Mouse (Mus musculus): ENCODE data around the gene Cab39l. TPM values are rescaled to one million over a fixed set of nuclear protein-coding genes. Genes with fewer than 3 reads are reported as not detected.
"Not testable (repeated sequence)": the region's sequence is repeated elsewhere in the genome, so short reads cannot be mapped to it uniquely, and the experiment has no call there.

Cab39l gene
- total RNA-seq (2017): 27.5 and 30.2 TPM in 2 replicates

DNA sequence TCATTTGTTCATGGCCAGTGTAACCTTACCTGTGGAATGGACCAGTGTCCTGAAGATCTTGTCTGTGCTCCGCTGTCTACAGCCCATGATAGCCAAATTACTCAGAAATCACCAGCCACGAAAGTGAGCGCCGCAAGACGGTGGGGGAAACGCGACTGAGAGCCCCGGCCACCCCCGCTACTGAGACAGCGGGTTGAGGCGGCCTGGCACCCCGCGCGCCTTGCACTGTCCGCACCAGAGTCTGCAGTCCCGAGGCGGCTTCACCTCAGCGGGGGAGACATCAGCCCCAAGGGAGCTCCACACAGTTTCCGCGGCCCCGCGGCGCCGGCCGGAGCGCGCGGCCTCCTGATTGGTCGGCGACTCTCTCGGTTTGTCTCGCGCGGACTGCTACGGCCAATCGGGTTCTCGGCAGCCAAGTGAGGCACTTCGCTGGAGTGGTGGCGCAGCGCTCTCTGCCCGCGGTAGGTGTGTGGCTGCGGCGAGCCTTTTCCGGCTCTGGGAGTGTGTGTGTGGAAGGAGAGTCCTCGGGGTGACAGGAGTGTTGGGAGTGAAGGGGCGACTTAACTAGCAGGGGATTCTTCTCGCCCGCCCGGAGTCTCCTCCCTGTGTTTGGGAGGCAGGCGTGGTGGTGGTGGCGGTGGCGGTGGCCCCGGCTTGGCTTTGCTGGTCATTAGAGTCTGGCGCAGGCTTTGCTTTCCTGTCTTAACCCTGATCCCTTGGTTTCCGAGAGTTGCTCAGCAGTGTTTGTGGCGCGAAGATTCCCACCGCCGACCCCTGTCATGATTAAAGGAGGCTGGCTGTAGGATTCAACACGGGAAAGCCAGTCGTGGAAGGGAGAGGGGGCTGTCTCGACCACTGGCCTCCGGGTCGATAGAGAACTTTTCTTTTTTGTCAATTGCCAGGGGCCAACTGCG is at the start of gene Cab39l, which contains the start of gene Setdb2:
TSS of gene Cab39l (plus strand) at position 415 of the 914 bp plus-strand sequence.
TSS of gene Setdb2 (minus strand) at position 327 of the 914 bp plus-strand sequence.
- peak; percentile 95 for ATAC-seq (replicated peaks; ENCODE audit: low read depth, poor library complexity, severe bottlenecking)

GRCm38 (mm10) chr14:59395281-59395680 is 45.5 kb upstream of the Cab39l start, which contains the start of gene Phf11c:
Phf11c (minus strand) TSS chr14:59395381.
- ATAC-seq (replicated peaks; ENCODE audit: low read depth, poor library complexity, severe bottlenecking): no peak

DNA sequence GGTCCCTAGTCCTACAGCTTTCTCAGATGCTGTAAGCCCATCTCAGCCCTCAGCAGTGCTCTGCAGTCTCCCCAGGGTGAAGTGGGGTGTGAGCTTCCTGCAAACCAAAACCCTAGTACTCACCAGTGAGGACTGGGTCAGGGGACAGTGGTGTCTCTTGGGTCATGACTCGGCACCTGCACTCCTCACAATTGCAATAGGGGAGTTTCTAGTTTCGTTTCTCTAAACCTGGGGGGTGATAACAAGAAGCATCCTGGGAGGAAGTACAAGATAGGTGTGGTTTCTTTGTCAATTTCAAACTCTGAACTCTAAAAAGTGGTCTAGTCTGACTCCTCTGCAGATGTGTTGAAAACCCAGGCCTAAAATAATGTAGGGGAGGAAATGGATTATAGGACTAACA is 43.8 kb upstream of the Cab39l start:
- ATAC-seq (replicated peaks; ENCODE audit: low read depth, poor library complexity, severe bottlenecking): peak; percentile 93

GRCm38 (mm10) chr14:59414979-59415378 is 25.8 kb upstream of the Cab39l start:
- not testable (repeated sequence) for ATAC-seq (replicated peaks; ENCODE audit: low read depth, poor library complexity, severe bottlenecking)

GRCm38 (mm10) chr14:59418171-59418570 is 22.6 kb upstream of the Cab39l start:
- no peak for ATAC-seq (replicated peaks; ENCODE audit: low read depth, poor library complexity, severe bottlenecking)

GRCm38 (mm10) chr14:59422912-59423663 is 17.7 kb upstream of the Cab39l start:
- no peak for ATAC-seq (replicated peaks; ENCODE audit: low read depth, poor library complexity, severe bottlenecking)

- ATAC-seq (replicated peaks; ENCODE audit: low read depth, poor library complexity, severe bottlenecking): no peak
These were observed 10.2 kb upstream of the Cab39l start for GRCm38 (mm10) chr14:59430556-59430955.

GRCm38 (mm10) chr14:59433902-59434301 is 6.9 kb upstream of the Cab39l start:
- ATAC-seq (replicated peaks; ENCODE audit: low read depth, poor library complexity, severe bottlenecking): no peak

DNA sequence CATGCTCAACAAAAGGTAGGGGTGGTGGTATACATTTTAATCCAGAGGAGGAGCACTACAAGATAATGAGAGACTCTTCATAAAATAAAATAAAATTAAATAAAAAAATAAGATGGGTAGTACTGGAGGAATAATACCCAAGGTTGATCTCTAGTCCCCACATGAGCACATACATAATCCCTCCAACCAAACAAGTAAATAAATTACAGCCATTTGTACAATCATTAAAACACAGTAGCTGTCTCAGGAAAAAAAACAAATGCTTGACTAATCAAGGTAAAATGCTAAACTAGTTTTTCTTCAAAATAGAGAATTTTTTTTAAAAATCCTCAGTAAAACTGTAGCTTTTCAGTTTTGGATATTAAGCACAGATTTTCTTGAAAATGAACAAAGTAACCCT is 5.6 kb upstream of the Cab39l start:
- ATAC-seq (replicated peaks; ENCODE audit: low read depth, poor library complexity, severe bottlenecking): no peak

DNA sequence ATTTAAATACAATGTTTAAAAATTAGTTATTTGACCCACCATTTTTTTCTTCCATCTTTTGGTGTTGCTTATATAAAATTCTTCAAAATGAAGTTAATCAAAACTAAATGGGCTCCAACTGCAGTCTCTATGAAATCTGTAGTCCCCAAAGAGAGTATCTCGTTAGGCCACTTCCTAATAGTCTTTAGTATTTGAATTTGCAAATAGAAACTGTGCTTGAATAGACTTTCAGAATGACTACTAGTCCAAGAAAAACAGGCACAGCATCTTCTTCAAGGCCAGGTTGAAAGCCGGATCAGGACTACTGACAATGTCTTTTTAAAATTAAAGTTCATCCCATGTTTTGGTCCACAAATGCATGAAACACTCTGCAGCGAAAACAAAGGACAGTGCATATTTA is 3.4 kb upstream of the Cab39l start:
- no peak for ATAC-seq (replicated peaks; ENCODE audit: low read depth, poor library complexity, severe bottlenecking)

DNA sequence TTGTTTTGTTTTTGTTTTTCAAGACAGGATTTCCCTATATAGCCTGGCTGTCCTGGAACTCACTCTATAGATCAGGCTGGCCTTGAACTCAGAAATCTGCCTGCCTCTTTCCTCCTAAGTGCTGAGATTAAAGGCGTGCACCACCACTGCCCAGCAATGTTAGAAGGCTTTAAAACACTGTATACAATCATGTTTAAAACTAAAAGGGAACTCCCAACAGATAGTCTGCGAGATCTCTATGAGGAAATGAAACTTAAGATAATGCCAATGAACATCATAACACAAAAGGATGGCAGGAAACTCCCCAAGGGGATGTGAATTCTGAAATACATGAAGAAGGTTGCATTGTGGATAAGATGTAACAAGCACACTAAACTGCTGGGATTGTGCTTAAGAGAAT is 2.3 kb upstream of the Cab39l start:
- ATAC-seq (replicated peaks; ENCODE audit: low read depth, poor library complexity, severe bottlenecking): no peak

GRCm38 (mm10) chr14:59440039-59440438 is 733 bp upstream of the Cab39l start:
- ATAC-seq (replicated peaks; ENCODE audit: low read depth, poor library complexity, severe bottlenecking): no peak

DNA sequence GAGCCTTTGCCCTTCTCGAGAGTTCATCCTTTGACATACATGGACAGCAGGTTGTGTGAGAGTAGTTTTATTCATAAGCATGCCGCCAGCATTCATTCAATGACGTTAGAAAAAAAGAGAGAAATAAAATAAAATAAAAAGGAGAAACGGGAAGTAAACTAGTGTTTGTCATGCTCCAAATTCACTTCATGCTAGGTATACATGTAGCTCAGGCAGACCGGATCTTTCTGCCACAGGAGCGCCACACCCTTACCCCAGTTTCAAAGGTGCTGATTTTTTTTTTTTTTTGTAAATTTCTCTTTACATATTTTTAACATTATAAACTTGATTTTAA is 667 bp downstream of the Cab39l start:
- ATAC-seq (replicated peaks; ENCODE audit: low read depth, poor library complexity, severe bottlenecking): no peak

GRCm38 (mm10) chr14:59445421-59445820 is 4.6 kb downstream of the Cab39l start:
- ATAC-seq (replicated peaks; ENCODE audit: low read depth, poor library complexity, severe bottlenecking): no peak

- ATAC-seq (replicated peaks; ENCODE audit: low read depth, poor library complexity, severe bottlenecking): no peak
These were observed 7.2 kb downstream of the Cab39l start for GRCm38 (mm10) chr14:59447981-59448380.

DNA sequence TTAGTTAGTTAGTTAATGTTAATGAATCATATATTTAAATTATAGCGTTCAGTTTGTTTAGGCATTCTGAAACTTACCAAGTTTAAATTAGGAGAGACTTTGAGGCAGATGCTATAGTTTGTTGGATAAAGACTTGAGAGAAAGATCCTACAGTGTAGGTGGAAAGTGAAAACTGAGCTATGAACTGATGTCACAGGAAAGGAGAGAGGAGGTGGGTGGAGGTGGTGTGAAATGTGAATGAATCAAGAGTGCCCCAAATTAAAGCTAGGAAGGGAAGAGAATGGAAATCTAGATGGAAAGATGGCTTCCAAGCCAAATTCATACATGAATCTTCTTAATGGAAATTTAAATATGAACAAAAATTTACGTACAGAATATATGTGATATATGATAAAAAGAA is 25.7 kb downstream of the Cab39l start:
- ATAC-seq (replicated peaks; ENCODE audit: low read depth, poor library complexity, severe bottlenecking): no peak

DNA sequence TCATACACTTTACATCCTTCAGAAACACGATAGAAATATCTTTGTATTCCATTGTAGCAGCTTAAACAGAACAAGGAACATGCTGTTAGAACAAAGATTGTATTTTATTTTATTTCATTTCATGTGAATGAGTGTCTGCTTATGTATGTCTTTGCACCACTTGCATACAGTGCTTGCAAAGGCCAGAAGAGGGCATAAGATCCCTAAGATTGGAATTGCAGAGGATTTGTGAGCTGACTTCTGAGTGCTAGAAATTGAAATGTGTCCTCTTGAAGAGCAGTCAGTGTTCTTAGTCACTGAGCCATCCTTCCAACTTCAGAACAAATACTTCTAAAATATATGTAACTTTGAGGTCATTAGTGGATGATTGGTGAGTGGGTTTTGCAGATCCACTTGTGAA is 27.0 kb downstream of the Cab39l start:
- peak; percentile 42; the same call in 1 of the 2 replicates for ATAC-seq (replicated peaks; ENCODE audit: low read depth, poor library complexity, severe bottlenecking)

DNA sequence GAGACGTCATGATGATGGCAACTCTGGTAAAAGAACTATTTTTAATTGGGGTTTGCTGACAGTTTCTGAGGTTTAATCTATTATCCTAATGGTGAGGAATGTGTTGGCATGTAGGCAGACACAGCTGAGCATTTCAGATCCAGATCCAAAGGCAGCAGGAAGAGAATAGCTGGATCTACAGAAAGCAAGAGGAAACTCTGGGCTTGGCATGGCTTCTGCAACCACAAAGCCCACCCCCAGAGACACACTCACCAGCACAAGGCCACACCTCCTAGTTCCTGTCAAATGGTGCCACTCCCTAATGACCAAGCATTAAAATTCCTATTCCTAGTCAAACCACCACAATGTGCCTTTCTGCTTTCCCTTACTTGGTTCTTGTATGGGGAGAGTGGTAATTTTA is 30.0 kb downstream of the Cab39l start:
- peak; percentile 99 for ATAC-seq (replicated peaks; ENCODE audit: low read depth, poor library complexity, severe bottlenecking)

GRCm38 (mm10) chr14:59478699-59479098 is 37.9 kb downstream of the Cab39l start:
- no peak for ATAC-seq (replicated peaks; ENCODE audit: low read depth, poor library complexity, severe bottlenecking)

DNA sequence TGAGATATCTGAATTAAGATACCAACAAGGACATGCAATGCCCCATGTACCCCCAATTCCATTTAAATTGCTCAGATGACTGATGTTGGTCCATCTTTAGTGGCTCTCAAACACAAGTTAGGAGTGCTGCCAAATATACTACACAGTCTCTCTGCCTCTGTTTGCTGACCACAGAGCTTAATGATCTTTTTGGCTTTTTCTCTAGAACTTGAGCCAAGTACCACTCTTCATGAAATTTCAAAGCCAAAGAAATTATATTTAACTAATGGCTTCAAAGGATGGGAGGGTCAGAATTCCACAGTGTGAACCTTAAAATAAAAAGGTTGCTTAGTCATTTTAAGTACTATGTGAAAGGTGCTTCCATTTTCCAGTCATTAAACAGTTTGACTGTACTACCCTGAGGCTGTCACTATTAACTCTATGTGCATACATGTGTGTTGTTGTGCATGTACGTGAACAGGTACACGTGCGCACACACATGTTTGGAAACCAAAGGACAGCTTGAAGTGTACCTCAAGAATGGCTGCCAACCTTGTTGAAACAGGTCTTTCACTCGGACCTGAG is 44.6 kb downstream of the Cab39l start:
- ATAC-seq (replicated peaks; ENCODE audit: low read depth, poor library complexity, severe bottlenecking): no peak

DNA sequence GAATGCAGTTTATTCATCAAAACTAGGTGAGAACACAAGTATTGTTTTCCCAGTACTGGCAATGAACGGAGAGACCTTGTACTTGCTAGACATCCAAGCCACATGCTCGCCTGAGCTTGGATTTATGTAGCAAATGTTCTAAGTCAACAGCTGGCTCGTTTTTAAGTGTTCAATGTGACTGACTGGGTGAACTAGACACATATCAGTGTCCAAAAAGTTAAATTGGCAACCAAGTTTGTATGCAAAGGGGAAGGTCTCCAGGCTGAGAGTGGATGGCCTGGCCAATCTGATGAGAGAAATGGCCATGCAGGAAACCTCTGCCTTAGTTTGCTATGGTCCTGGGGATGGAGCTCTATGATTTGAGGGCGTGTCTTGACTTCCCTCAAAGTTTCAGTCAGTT is 51.6 kb downstream of the Cab39l start:
- no peak for ATAC-seq (replicated peaks; ENCODE audit: low read depth, poor library complexity, severe bottlenecking)
